Mouse (Mus musculus): Measurements from ENCODE around the gene Tango6.

The Tango6 gene

GRCm38 (mm10) chr8:106818626-106819515 is 136.0 kb downstream of the Tango6 start:
- no peak for DNase-seq (ENCODE audit: low read depth)

GRCm38 (mm10) chr8:106819581-106819980 is 136.7 kb downstream of the Tango6 start:
- no peak for DNase-seq (ENCODE audit: low read depth)

- no peak for DNase-seq (ENCODE audit: low read depth)
These were observed 138.0 kb downstream of the Tango6 start for GRCm38 (mm10) chr8:106820553-106821515.

DNA sequence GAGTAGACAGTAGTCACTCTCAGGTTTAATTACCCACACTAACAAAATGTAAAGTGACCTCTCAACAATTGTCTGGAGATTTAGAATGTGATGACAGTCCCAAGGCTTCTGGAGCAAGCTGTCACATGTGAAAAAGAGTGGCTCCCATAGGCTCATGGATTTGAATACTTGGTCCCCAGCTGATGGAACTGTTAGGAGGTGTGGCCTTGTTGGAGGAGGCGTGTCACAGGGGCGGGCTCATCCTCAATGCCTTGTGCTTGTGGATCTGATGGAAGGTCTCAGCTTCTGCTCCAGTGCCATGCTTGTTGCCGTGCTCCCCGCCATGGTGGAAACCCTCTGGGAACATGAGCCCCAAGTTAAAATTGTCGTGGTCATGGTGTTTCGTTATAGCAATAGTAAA is 146.1 kb downstream of the Tango6 start:
- DNase-seq (ENCODE audit: low read depth) = no peak

DNA sequence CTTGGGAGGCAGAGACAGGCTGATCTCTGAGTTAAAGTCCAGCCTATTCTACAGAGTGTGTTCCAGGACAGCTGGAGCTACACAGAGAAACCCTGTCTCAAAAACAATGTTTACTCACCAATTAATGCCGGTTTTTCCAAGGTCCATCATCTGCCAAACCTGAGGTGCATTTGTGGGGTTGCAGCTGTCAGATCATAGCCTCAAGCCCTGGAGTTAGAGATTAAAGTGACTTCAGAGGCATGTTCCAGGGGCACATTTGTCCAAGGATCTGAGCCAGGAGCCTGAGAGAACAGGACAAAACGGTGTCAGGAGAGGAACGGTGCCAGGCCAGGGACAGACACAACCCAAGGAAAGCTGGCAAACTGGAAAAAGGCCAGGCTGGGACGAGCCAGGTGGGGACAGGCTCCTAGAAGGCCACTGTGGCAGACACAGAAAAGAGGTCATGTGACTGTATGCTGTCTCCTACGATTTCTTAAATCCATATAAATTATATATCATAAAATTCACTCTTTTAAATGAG is 146.7 kb downstream of the Tango6 start:
- no peak for DNase-seq (ENCODE audit: low read depth)

GRCm38 (mm10) chr8:106834899-106835298 is 152.0 kb downstream of the Tango6 start:
- no peak for DNase-seq (ENCODE audit: low read depth)

DNA sequence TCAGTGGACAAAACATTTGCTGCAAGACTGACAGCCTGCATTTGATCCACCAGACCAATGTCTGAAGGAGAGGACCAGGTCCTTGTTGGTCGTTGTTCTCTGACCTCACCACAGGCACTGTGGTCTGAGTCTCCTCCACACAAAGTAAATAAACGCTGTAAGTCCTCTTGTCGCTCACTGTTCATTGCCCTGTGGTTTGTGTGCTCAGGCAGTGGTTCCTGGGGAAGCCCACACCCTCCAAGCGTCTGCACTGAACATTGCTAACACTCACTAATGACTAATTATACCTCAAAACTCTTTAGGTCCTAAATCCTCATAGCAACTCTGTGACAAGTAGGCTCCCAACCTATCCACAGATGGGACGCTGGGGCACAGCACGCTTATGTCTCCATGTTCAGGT is 153.7 kb downstream of the Tango6 start:
- DNase-seq (ENCODE audit: low read depth) = no peak

DNA sequence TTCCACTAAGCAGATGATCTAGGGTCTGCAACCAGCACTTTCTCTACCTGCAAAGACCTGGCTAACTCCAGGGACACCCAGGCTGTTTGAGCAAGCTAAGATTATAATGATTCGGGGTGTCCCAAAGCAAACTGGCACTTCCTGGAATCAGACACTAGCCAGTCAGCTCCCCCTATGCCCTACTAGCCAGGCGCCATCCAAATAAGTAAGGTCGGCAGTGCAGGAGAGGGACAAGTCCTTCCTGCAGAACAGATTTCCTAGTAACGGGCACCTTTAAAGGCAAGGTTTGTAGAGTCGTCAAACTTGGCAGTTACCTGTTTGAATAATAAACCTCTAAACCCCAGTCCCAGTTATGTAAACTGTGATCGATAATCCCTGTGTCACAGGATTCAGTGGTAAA is 155.9 kb downstream of the Tango6 start:
- DNase-seq (ENCODE audit: low read depth) = no peak

DNA sequence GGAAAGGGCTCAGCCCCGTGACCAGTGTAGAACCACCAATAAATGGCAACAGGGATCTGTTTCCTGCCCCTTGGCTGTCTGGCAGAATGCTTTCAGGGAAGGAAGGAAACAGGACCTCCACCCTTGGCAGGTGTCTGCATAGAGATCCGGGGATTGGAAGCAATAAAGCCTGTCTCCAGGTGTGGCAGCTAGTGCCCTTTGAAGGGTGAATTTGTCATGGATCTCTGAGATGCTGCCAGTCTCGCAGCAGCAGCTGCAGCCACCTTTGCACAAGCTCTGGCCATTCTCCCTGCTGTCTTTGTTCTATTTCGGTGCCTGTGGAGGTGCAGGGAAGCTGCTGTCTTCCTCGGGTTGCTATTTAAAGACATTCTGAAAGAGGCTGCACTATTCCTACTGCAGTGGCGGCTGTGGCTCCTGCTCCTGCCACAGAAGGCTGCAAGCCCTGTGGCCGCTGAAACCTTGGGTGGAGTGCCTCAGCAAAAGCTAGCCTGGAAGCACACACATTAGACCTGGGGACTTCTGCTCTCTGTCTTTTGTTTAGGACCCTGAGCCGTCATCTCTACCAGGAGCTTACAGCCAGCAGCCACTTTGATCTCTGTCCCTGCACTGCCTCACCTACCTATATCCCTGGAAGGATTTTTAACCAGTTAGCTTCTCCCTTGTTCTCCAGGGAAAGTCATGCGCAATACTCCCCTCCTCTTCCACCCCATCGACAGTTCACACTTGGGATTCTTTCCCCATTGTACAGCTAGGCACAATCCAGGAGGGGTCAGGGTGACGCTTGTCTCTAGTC is 156.5 kb downstream of the Tango6 start:
- DNase-seq (ENCODE audit: low read depth) = no peak

- DNase-seq (ENCODE audit: low read depth) = no peak
These were observed 167.2 kb downstream of the Tango6 start for GRCm38 (mm10) chr8:106850034-106850433.

- DNase-seq (ENCODE audit: low read depth) = no peak
These were observed 171.8 kb downstream of the Tango6 start for GRCm38 (mm10) chr8:106854534-106855241.

GRCm38 (mm10) chr8:106855242-106855562 is 172.3 kb downstream of the Tango6 start:
- DNase-seq (ENCODE audit: low read depth) = no peak

DNA sequence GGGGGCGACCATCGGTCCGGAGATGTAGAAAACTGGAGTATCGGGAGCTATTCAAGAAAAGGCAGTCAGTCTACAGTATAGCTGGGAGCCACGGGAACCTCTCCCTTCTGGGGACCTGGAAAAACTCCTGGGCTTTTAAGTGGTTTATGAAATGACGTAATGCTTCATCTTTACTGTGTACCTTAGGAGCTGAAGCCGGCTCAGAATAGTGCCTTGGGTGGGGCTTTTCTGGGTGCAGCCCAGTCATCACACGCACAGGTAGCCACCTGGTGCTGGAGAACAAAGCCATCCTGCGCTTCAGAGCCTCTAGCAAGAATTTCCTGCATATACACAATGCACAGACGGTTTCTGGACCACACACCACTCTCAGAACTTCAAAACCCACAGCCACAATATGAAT is 180.0 kb downstream of the Tango6 start:
- DNase-seq (ENCODE audit: low read depth) = no peak

DNA sequence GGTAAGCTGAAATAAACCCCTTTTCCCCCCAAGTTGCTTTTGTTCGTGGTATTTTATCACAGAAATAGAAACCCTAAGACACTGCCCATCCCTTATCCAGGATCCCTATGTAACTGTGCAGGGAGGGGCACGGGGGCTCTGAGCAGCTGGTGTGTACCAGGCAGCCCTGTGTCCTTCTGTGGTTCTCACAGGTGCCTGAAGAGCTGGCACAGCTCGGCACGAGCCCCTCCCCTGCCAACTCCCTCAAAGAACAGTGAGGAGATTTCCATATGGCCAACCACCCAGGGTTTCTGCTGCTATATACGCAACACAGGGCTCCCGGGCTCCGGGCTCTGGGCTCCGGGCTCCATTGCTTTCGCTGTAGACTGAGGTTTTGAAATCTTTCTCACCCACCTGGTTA is 182.5 kb downstream of the Tango6 start:
- no peak for DNase-seq (ENCODE audit: low read depth)

DNA sequence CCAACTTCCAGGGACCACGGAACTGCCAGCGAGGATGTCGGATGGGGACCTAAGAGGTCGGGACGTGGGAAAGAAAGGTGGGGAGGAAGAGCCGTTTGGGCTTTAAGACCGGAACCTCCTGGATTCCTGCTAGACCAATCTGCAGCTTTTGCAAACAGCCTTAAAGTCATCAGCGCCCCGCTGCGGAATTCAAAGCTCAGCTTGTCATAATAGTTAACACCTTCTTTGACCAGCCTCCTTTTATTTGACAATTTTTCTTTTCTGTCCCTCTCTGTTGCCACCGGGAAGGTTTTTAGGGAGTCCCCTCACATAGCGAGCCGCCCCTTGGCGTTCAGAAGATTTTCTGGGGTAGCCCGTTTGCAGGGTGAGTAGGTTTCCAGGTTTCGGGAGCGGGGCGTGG is 187.2 kb downstream of the Tango6 start, which contains the start of gene Has3:
Has3 (plus strand) TSS at position 192 of the 400 bp plus-strand sequence.
- no peak for DNase-seq (ENCODE audit: low read depth)

GRCm38 (mm10) chr8:106870537-106871327 is 187.9 kb downstream of the Tango6 start:
- DNase-seq (ENCODE audit: low read depth) = no peak

GRCm38 (mm10) chr8:106871328-106871926 is 188.6 kb downstream of the Tango6 start:
- DNase-seq (ENCODE audit: low read depth) = no peak

DNA sequence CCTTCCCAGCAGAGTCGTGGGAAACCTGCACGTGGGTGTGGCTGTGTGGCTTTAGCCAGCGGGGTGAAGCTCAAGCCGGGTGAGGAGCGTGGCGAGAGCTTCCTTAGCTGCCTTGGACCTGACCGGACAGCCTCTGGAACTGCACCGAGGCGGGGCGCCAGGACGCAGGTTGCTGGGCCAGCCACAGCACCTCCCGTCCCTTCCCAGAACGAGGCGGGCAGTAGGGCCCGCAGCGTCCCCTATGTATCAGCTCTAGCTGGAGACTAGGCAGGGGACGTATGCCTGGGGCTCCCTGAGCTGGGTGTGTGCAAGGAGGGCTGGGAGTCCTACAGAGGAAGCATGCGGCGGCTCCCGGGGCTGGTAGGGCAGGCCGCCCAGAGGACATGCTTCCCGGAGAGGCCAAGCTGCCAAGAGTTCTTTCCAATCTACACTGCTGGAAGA is 189.1 kb downstream of the Tango6 start:
- DNase-seq (ENCODE audit: low read depth) = no peak

DNA sequence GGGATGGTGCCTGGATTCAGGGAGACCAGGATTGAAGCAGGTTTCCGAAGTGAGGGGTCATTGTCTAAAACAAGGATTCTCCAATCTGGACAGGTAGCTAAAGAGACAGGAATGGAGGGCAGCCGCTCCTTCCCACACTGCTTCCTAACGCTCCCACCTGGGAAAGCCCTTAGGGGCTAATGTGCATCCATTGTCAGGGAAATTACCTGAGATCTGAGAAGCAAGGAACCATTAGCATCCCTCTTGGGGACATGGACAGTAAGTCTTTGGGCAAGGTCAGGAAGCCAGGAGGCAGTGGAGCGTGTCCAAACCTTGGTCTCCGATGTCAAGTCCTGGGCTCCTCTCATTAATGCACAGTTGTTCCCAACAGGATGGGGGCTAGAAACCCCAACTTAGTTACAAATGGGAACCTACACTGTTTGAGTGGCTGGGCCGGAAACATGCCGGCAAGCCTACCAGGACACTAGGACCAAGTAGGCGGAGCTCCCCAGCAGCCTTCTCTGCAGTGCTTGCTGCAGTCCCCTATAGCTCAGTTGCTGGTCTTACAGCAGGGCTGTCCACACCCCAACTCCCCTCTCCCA is 189.7 kb downstream of the Tango6 start:
- no peak for DNase-seq (ENCODE audit: low read depth)

Data from naive thymus-derived CD4-positive, alpha-beta T cell, adult 2 months (primary cell).